Mouse (Mus musculus): ENCODE measurements around the gene Krt84.
"Not testable (repeated sequence)": the region's sequence is repeated elsewhere in the genome, so short reads cannot be mapped to it uniquely, and the experiment has no call there.

Gene Krt84

GRCm38 (mm10) chr15:101532720-101533119, at the start of gene Krt84:
Gene Krt84, minus strand, starts transcription at chr15:101532820.
- no peak for DNase-seq (ENCODE audit: extremely low spot score)

GRCm38 (mm10) chr15:101581701-101582100, 49.1 kb upstream of the Krt84 start:
- DNase-seq (ENCODE audit: extremely low spot score): no peak

- no peak for DNase-seq (ENCODE audit: extremely low spot score)
These were observed 42.9 kb upstream of the Krt84 start for GRCm38 (mm10) chr15:101575506-101575905.

GRCm38 (mm10) chr15:101573796-101574345, 41.3 kb upstream of the Krt84 start, which contains the start of gene Krt75:
Gene Krt75, minus strand, starts transcription at chr15:101573904.
- DNase-seq (ENCODE audit: extremely low spot score): no peak

GRCm38 (mm10) chr15:101567780-101568179, 35.2 kb upstream of the Krt84 start:
- no peak for DNase-seq (ENCODE audit: extremely low spot score)

GRCm38 (mm10) chr15:101562850-101563249, 30.2 kb upstream of the Krt84 start, which contains the start of gene Krt90:
Gene Krt90, minus strand, starts transcription at chr15:101562950.
- no peak for DNase-seq (ENCODE audit: extremely low spot score)

- peak; percentile 73 for DNase-seq (ENCODE audit: extremely low spot score)
These were observed 25.5 kb upstream of the Krt84 start for GRCm38 (mm10) chr15:101558034-101558646.

- DNase-seq (ENCODE audit: extremely low spot score): peak; percentile 49
These were observed 20.5 kb upstream of the Krt84 start for GRCm38 (mm10) chr15:101553169-101553568.

GRCm38 (mm10) chr15:101552188-101552587, 19.6 kb upstream of the Krt84 start:
- DNase-seq (ENCODE audit: extremely low spot score): no peak

GRCm38 (mm10) chr15:101550567-101550966, 17.9 kb upstream of the Krt84 start, which contains the start of gene Krt82:
Gene Krt82, minus strand, starts transcription at chr15:101550667.
- no peak for DNase-seq (ENCODE audit: extremely low spot score)

- DNase-seq (ENCODE audit: extremely low spot score): no peak
These were observed 11.9 kb upstream of the Krt84 start for GRCm38 (mm10) chr15:101544478-101544877.

GRCm38 (mm10) chr15:101542543-101542942, 9.9 kb upstream of the Krt84 start:
- DNase-seq (ENCODE audit: extremely low spot score): no peak

GRCm38 (mm10) chr15:101538580-101538900, 5.9 kb upstream of the Krt84 start:
- DNase-seq (ENCODE audit: extremely low spot score): no peak

GRCm38 (mm10) chr15:101537864-101538579, 5.4 kb upstream of the Krt84 start:
- DNase-seq (ENCODE audit: extremely low spot score): no peak

- DNase-seq (ENCODE audit: extremely low spot score): no peak
These were observed 3.6 kb upstream of the Krt84 start for GRCm38 (mm10) chr15:101536054-101536850.

- no peak for DNase-seq (ENCODE audit: extremely low spot score)
These were observed 9.9 kb downstream of the Krt84 start for GRCm38 (mm10) chr15:101522556-101523232.

- DNase-seq (ENCODE audit: extremely low spot score): peak; percentile 59
These were observed 12.8 kb downstream of the Krt84 start for GRCm38 (mm10) chr15:101519792-101520191.

GRCm38 (mm10) chr15:101517161-101517560, 15.5 kb downstream of the Krt84 start, which contains the start of gene Gm49425:
Gene Gm49425, minus strand, starts transcription at chr15:101517261.
- DNase-seq (ENCODE audit: extremely low spot score): not testable (repeated sequence)

GRCm38 (mm10) chr15:101508247-101508646, 24.4 kb downstream of the Krt84 start:
- DNase-seq (ENCODE audit: extremely low spot score): no peak

GRCm38 (mm10) chr15:101506896-101507758, 25.5 kb downstream of the Krt84 start:
- DNase-seq (ENCODE audit: extremely low spot score): peak; percentile 14

All from embryo, embryonic 9.5 days (tissue).